ENCODE assay signal across 32 mouse cellular contexts in genomic region chr4:32131819-32132218, GRCm38 (mm10).
"Had no signal": no experiment of that assay in that cellular context is flagged by ENCODE, and none has a peak within 500 bp of the region (broad histone marks: within the 10 kb centered on the region; RNA-seq: fewer than 3 reads in every experiment).

No protein-coding gene starts in this region.

- ATAC-seq: liver, embryonic 12.5 days; liver, postnatal 0 days; lung, postnatal 0 days; midbrain, embryonic 13.5 days; midbrain, embryonic 15.5 days; midbrain, embryonic 16.5 days had no signal

- H3K4me2 ChIP-seq: limb, embryonic 12.5 days; limb, embryonic 13.5 days; limb, embryonic 15.5 days; liver, embryonic 11.5 days; liver, embryonic 12.5 days; liver, embryonic 13.5 days; liver, embryonic 15.5 days; lung, embryonic 14.5 days; lung, embryonic 15.5 days; midbrain, embryonic 11.5 days; midbrain, embryonic 12.5 days; midbrain, embryonic 13.5 days; midbrain, embryonic 15.5 days; neural tube, embryonic 12.5 days; neural tube, embryonic 13.5 days had no signal

- H3K9ac ChIP-seq: limb, embryonic 12.5 days; limb, embryonic 13.5 days; limb, embryonic 15.5 days; liver, embryonic 12.5 days; liver, embryonic 13.5 days; liver, embryonic 14.5 days; liver, embryonic 15.5 days; liver, postnatal 0 days; lung, embryonic 14.5 days; lung, embryonic 15.5 days; midbrain, embryonic 12.5 days; midbrain, embryonic 13.5 days; midbrain, embryonic 15.5 days; neural tube, embryonic 12.5 days; neural tube, embryonic 13.5 days had no signal

- H3K27me3 ChIP-seq: limb, embryonic 12.5 days; limb, embryonic 13.5 days; limb, embryonic 15.5 days; liver, embryonic 12.5 days; liver, embryonic 13.5 days; liver, embryonic 15.5 days; lung, embryonic 15.5 days; megakaryocyte, embryonic 14.5 days; midbrain, embryonic 12.5 days; midbrain, embryonic 13.5 days; midbrain, embryonic 15.5 days; neural tube, embryonic 12.5 days; neural tube, embryonic 13.5 days had no signal

- H3K9me3 ChIP-seq: limb, embryonic 12.5 days; limb, embryonic 13.5 days; limb, embryonic 15.5 days; liver, embryonic 12.5 days; liver, embryonic 13.5 days; liver, embryonic 15.5 days; lung, embryonic 15.5 days; megakaryocyte, embryonic 14.5 days; midbrain, embryonic 10.5 days; midbrain, embryonic 12.5 days; midbrain, embryonic 13.5 days; midbrain, embryonic 15.5 days; neural tube, embryonic 12.5 days; neural tube, embryonic 13.5 days had no signal

- DNase-seq: left cerebral cortex, postnatal 4 days; liver; liver, embryonic 13.5 days; liver, postnatal 0 days; lung, adult 18-20 months; lung, adult 2 months; lung, embryonic 14.5 days; lung, postnatal 10 days; lung, postnatal 14 days; lung, postnatal 36 days; lung, postnatal 4 days; midbrain, embryonic 14.5 days had no signal

- H3K36me3 ChIP-seq: limb, embryonic 12.5 days; limb, embryonic 13.5 days; limb, embryonic 15.5 days; liver, embryonic 12.5 days; liver, embryonic 13.5 days; liver, embryonic 15.5 days; lung, embryonic 15.5 days; midbrain, embryonic 10.5 days; midbrain, embryonic 12.5 days; midbrain, embryonic 13.5 days; midbrain, embryonic 15.5 days; neural tube, embryonic 12.5 days; neural tube, embryonic 13.5 days had no signal

- H3K27ac ChIP-seq: limb, embryonic 12.5 days; limb, embryonic 13.5 days; limb, embryonic 15.5 days; liver, embryonic 12.5 days; liver, embryonic 13.5 days; liver, embryonic 14.5 days; liver, embryonic 15.5 days; lung, embryonic 15.5 days; macrophage; midbrain, embryonic 10.5 days; midbrain, embryonic 12.5 days; midbrain, embryonic 13.5 days; midbrain, embryonic 15.5 days; neural tube, embryonic 12.5 days; neural tube, embryonic 13.5 days had no signal

- H3K4me1 ChIP-seq: limb, embryonic 12.5 days; limb, embryonic 13.5 days; limb, embryonic 15.5 days; liver, embryonic 12.5 days; liver, embryonic 13.5 days; liver, embryonic 15.5 days; lung, embryonic 15.5 days; megakaryocyte, embryonic 14.5 days; midbrain, embryonic 10.5 days; midbrain, embryonic 12.5 days; midbrain, embryonic 13.5 days; midbrain, embryonic 15.5 days; neural tube, embryonic 12.5 days; neural tube, embryonic 13.5 days had no signal

- H3K4me3 ChIP-seq: limb, embryonic 12.5 days; limb, embryonic 13.5 days; limb, embryonic 15.5 days; liver, embryonic 12.5 days; liver, embryonic 13.5 days; liver, embryonic 15.5 days; lung, embryonic 15.5 days; megakaryocyte, embryonic 14.5 days; midbrain, embryonic 10.5 days; midbrain, embryonic 12.5 days; midbrain, embryonic 13.5 days; midbrain, embryonic 15.5 days; myocyte; neural tube, embryonic 12.5 days; neural tube, embryonic 13.5 days had no signal
